9 mouse cellular contexts compared by ENCODE assay signal in genomic region chr11:96345893-96346806, GRCm38 (mm10). TPM values are rescaled to one million over a fixed set of nuclear protein-coding genes. Genes with fewer than 3 reads are reported as not detected.
DNase-seq lines count a peak whose midpoint lies in the region; ATAC-seq and TF ChIP-seq lines count a peak whose summit lies in the region.
"Had no signal": no experiment of that assay in that cellular context is flagged by ENCODE, and none has a peak within 500 bp of the region (broad histone marks: within the 10 kb centered on the region; RNA-seq: fewer than 3 reads in every experiment).

No protein-coding gene starts in this region.

- no peak overlapping the region for H3K27ac ChIP-seq in ES-Bruce4 (ENCODE audit: insufficient read depth, low read length)
- H3K27ac ChIP-seq in hindbrain, embryonic 15.5 days (replicated peaks) = peak overlapping the region; percentile 96
- H3K27ac ChIP-seq in limb, embryonic 14.5 days (replicated peaks; ENCODE audit: low read depth, low read length) = no peak overlapping the region
- no peak overlapping the region for H3K27ac ChIP-seq in layer of hippocampus, adult 2 months

- H3K4me2 ChIP-seq in hindbrain, embryonic 15.5 days = peak overlapping the region; percentile 59
- peak overlapping the region; percentile 35 for H3K4me2 ChIP-seq in limb, embryonic 14.5 days (replicated peaks; ENCODE audit: low read depth, low read length, severe bottlenecking)

- no peaks in the 10 kb centered on the region for H3K36me3 ChIP-seq in ES-Bruce4 (ENCODE audit: control insufficient read depth, insufficient read depth, low read length, poor library complexity, severe bottlenecking)
- H3K36me3 ChIP-seq in hindbrain, embryonic 15.5 days = no peaks in the 10 kb centered on the region
- H3K36me3 ChIP-seq in limb, embryonic 14.5 days (ENCODE audit: control insufficient read depth, insufficient read depth, low read length) = no peaks in the 10 kb centered on the region

- H3K4me1 ChIP-seq in ES-Bruce4 (ENCODE audit: control insufficient read depth, insufficient read depth, low read length) = no peaks in the 10 kb centered on the region
- peaks cover 65% of the 10 kb centered on the region for H3K4me1 ChIP-seq in hindbrain, embryonic 15.5 days (replicated peaks)
- no peaks in the 10 kb centered on the region for H3K4me1 ChIP-seq in limb, embryonic 14.5 days (ENCODE audit: control insufficient read depth, insufficient read depth, low read length)

- TF ChIP-seq EP300 in ES-Bruce4 (IDR thresholded peaks at IDR 0.05; ENCODE audit: insufficient read depth, low read depth, low read length) = no peak

- peak overlapping the region; percentile 46 for H3K4me3 ChIP-seq in ES-Bruce4 (ENCODE audit: low read depth, low read length)
- peak overlapping the region; percentile 43 for H3K4me3 ChIP-seq in hindbrain, embryonic 15.5 days
- peak overlapping the region; percentile 17; the same call in 1 of the 2 replicates for H3K4me3 ChIP-seq in limb, embryonic 14.5 days (replicated peaks; ENCODE audit: low read length)
- no peak overlapping the region for H3K4me3 ChIP-seq in layer of hippocampus, adult 2 months

- DNase-seq in adrenal gland, adult 18-20 months (ENCODE audit: low spot score in 2 of 2) = peak; percentile 38 to 48
- DNase-seq in adrenal gland, adult 8-10 months = no peak
- DNase-seq in limb, embryonic 14.5 days (ENCODE audit: low spot score) = no peak
- DNase-seq in urinary bladder, adult 2 months (ENCODE audit: low spot score) = no peak
- DNase-seq in layer of hippocampus, adult 2 months (ENCODE audit: low spot score in 2 of 2) = no peak
- DNase-seq in layer of hippocampus, adult 11-12 months (ENCODE audit: low spot score) = no peak

- peaks cover 64% of the 10 kb centered on the region for H3K27me3 ChIP-seq in ES-Bruce4 (ENCODE audit: control insufficient read depth, insufficient read depth, low read length, poor library complexity, severe bottlenecking)
- peaks cover 21% of the 10 kb centered on the region for H3K27me3 ChIP-seq in hindbrain, embryonic 15.5 days
- H3K27me3 ChIP-seq in limb, embryonic 14.5 days (ENCODE audit: control insufficient read depth, insufficient read depth, low read length) = peaks cover 97% of the 10 kb centered on the region

- 0 out of 2 replicates have a peak overlapping the region, but pooled peaks have one; percentile 12 for H3K9ac ChIP-seq in ES-Bruce4 (ENCODE audit: low read depth, poor library complexity, severe bottlenecking)
- H3K9ac ChIP-seq in hindbrain, embryonic 15.5 days = peak overlapping the region; percentile 63
- H3K9ac ChIP-seq in limb, embryonic 14.5 days (ENCODE audit: low read depth, low read length, severe bottlenecking) = no peak overlapping the region

- TF ChIP-seq CTCF in ES-Bruce4 (IDR thresholded peaks at IDR 0.05; ENCODE audit: low read depth, low read length) = peak; percentile 8
- no peak for TF ChIP-seq CTCF in layer of hippocampus, adult 2 months (conservative IDR thresholded peaks at IDR 0.05)

- no peaks in the 10 kb centered on the region for H3K9me3 ChIP-seq in ES-Bruce4 (replicated peaks; ENCODE audit: control insufficient read depth, insufficient read depth, low read length, poor library complexity, severe bottlenecking)
- H3K9me3 ChIP-seq in hindbrain, embryonic 15.5 days = no peaks in the 10 kb centered on the region
- no peaks in the 10 kb centered on the region for H3K9me3 ChIP-seq in limb, embryonic 14.5 days (ENCODE audit: control insufficient read depth, low read length)

- 2% methylated on average over 43 of the region's 45 CpGs for WGBS in hindbrain, embryonic 15.5 days
- 6% methylated on average over 33 of the region's 45 CpGs for WGBS in limb, embryonic 14.5 days

- peak; percentile 39; the same call in 1 of the 2 replicates for ATAC-seq in hindbrain, embryonic 15.5 days (ENCODE audit: low FRiP score, low read depth)
- no peak for ATAC-seq in limb, embryonic 14.5 days (ENCODE audit: low FRiP score, low read depth)

- TF ChIP-seq POLR2A in ES-Bruce4 (IDR thresholded peaks at IDR 0.05; ENCODE audit: insufficient read depth, low read length) = no peak
- TF ChIP-seq POLR2A in limb, embryonic 14.5 days (IDR thresholded peaks at IDR 0.05; ENCODE audit: borderline replicate concordance, extremely low read depth, insufficient read depth, insufficient read length) = no peak

RNA-seq across cellular contexts. Expression of gene Hoxb2, which starts 4.2 kb away (rescaled TPM):
- total RNA-seq in adrenal gland, adult 18-20 months (2021) = 10 to 100 TPM; 17.1 to 21.5 TPM
- total RNA-seq in adrenal gland, adult 8-10 months (2022) = 10 to 100 TPM; 20.8 to 27.5 (median 23.7) TPM
- polyA plus RNA-seq in ES-Bruce4 (2011; ENCODE audit: insufficient read depth, insufficient read length, low read depth, missing spikeins) = 0.49 and 0.70 TPM in 2 replicates
- 26.8 and 32.9 TPM in 2 replicates for polyA plus RNA-seq in hindbrain, embryonic 15.5 days (2015; fragmentation: Nextera tagmentation; extraction: Ambion mirVana)
- polyA plus RNA-seq in limb, embryonic 14.5 days (2012; rRNA removed) = 9.6 and 9.9 TPM in 2 replicates
- 4.2 and 5.8 TPM in 2 replicates for polyA plus RNA-seq in limb, embryonic 14.5 days (2014; fragmentation: Nextera tagmentation; extraction: Ambion mirVana)
- polyA plus RNA-seq in urinary bladder, adult 2 months (2012; rRNA removed) = 14.3 and 18.1 TPM in 2 replicates
- total RNA-seq in layer of hippocampus, adult 2 months (2021) = not detected

RNA-seq across cellular contexts. Expression of gene Hoxb1, which starts 19.4 kb away (rescaled TPM):
- not detected for total RNA-seq in adrenal gland, adult 18-20 months (2021)
- total RNA-seq in adrenal gland, adult 8-10 months (2022) = not detected
- polyA plus RNA-seq in ES-Bruce4 (2011; ENCODE audit: insufficient read depth, insufficient read length, low read depth, missing spikeins) = not detected in 2 replicates
- 0.30 and 0.52 TPM in 2 replicates for polyA plus RNA-seq in hindbrain, embryonic 15.5 days (2015; fragmentation: Nextera tagmentation; extraction: Ambion mirVana)
- polyA plus RNA-seq in limb, embryonic 14.5 days (2012; rRNA removed) = 0.11 TPM in 1 of 2 replicates, not detected in the other
- not detected in 2 replicates for polyA plus RNA-seq in limb, embryonic 14.5 days (2014; fragmentation: Nextera tagmentation; extraction: Ambion mirVana)
- 0.16 and 0.17 TPM in 2 replicates for polyA plus RNA-seq in urinary bladder, adult 2 months (2012; rRNA removed)
- total RNA-seq in layer of hippocampus, adult 2 months (2021) = not detected
- total RNA-seq: hematopoietic stem cell, adult 5-6 weeks had no signal

RNA-seq across cellular contexts. Expression of gene Hoxb3, which starts 23.0 kb away (rescaled TPM):
- total RNA-seq in adrenal gland, adult 18-20 months (2021) = 10 to 100 TPM; 17.2 to 20.7 TPM
- total RNA-seq in adrenal gland, adult 8-10 months (2022) = 10 to 100 TPM; 19.4 to 61.4 (median 27.9) TPM
- 0.67 TPM in 1 of 2 replicates, not detected in the other for polyA plus RNA-seq in ES-Bruce4 (2011; ENCODE audit: insufficient read depth, insufficient read length, low read depth, missing spikeins)
- 12.8 and 13.2 TPM in 2 replicates for polyA plus RNA-seq in hindbrain, embryonic 15.5 days (2015; fragmentation: Nextera tagmentation; extraction: Ambion mirVana)
- 4.9 and 5.4 TPM in 2 replicates for polyA plus RNA-seq in limb, embryonic 14.5 days (2012; rRNA removed)
- 0.18 and 0.69 TPM in 2 replicates for polyA plus RNA-seq in limb, embryonic 14.5 days (2014; fragmentation: Nextera tagmentation; extraction: Ambion mirVana)
- polyA plus RNA-seq in urinary bladder, adult 2 months (2012; rRNA removed) = 11.4 and 11.8 TPM in 2 replicates
- total RNA-seq in layer of hippocampus, adult 2 months (2021) = not detected

RNA-seq across cellular contexts. Expression of gene Hoxb4, which starts 28.1 kb away (rescaled TPM):
- 10 to 100 TPM; 16.3 to 22.1 TPM for total RNA-seq in adrenal gland, adult 18-20 months (2021)
- total RNA-seq in adrenal gland, adult 8-10 months (2022) = 10 to 100 TPM; 19.9 to 45.3 (median 27.0) TPM
- polyA plus RNA-seq in ES-Bruce4 (2011; ENCODE audit: insufficient read depth, insufficient read length, low read depth, missing spikeins) = 0.35 and 0.70 TPM in 2 replicates
- polyA plus RNA-seq in hindbrain, embryonic 15.5 days (2015; fragmentation: Nextera tagmentation; extraction: Ambion mirVana) = 3.5 and 3.8 TPM in 2 replicates
- polyA plus RNA-seq in limb, embryonic 14.5 days (2012; rRNA removed) = 2.3 and 2.5 TPM in 2 replicates
- 0.17 and 0.28 TPM in 2 replicates for polyA plus RNA-seq in limb, embryonic 14.5 days (2014; fragmentation: Nextera tagmentation; extraction: Ambion mirVana)
- polyA plus RNA-seq in urinary bladder, adult 2 months (2012; rRNA removed) = 6.8 and 7.6 TPM in 2 replicates
- total RNA-seq in layer of hippocampus, adult 2 months (2021) = not detected

RNA-seq across cellular contexts. Expression of gene Hoxb5, which starts 43.0 kb away (rescaled TPM):
- total RNA-seq in adrenal gland, adult 18-20 months (2021) = 10 to 100 TPM; 11.6 to 27.3 TPM
- total RNA-seq in adrenal gland, adult 8-10 months (2022) = 10 to 100 TPM; 25.2 to 38.3 (median 26.7) TPM
- not detected in 2 replicates for polyA plus RNA-seq in ES-Bruce4 (2011; ENCODE audit: insufficient read depth, insufficient read length, low read depth, missing spikeins)
- 115 and 140 TPM in 2 replicates for polyA plus RNA-seq in hindbrain, embryonic 15.5 days (2015; fragmentation: Nextera tagmentation; extraction: Ambion mirVana)
- polyA plus RNA-seq in limb, embryonic 14.5 days (2012; rRNA removed) = 1.8 TPM in 2 replicates
- 0.51 and 0.85 TPM in 2 replicates for polyA plus RNA-seq in limb, embryonic 14.5 days (2014; fragmentation: Nextera tagmentation; extraction: Ambion mirVana)
- polyA plus RNA-seq in urinary bladder, adult 2 months (2012; rRNA removed) = 5.8 and 7.4 TPM in 2 replicates
- not detected for total RNA-seq in layer of hippocampus, adult 2 months (2021)

Comparison
In these comparisons a context has a peak if more than half of its experiments do, and no peak if none do; other contexts are left out.
1. DNase-seq: peak in adrenal gland, adult 18-20 months (2 of 2); none in adrenal gland, adult 8-10 months (single experiment), limb, embryonic 14.5 days (single experiment), urinary bladder, adult 2 months (single experiment), layer of hippocampus, adult 2 months (0 of 2) and layer of hippocampus, adult 11-12 months (single experiment).